Mouse (Mus musculus) bone marrow macrophage, adult 2 months (primary cell): ENCODE measurements around the gene Alox8.

Experiments used
- CTCF ChIP-seq: IDR thresholded peaks from 2 replicates; pipeline ENCODE4 v1.5.1; 2012; ENCODE audit warnings: low read depth, mild to moderate bottlenecking, low read length, moderate library complexity
- POLR2A ChIP-seq: IDR thresholded peaks from 2 replicates; pipeline ENCODE4 v1.6.1; 2012; ENCODE audit warnings: mild to moderate bottlenecking, low read depth, low read length, borderline replicate concordance

- TF ChIP-seq POLR2A (no peak), CTCF (no peak)
Measured at GRCm38 (mm10) chr11:69185031-69185430, 12.6 kb downstream of the Alox8 start.
